Mouse (Mus musculus) gastrocnemius, postnatal 25 days (tissue): ENCODE data around the gene Atp2b2. TPM values are rescaled to one million over a fixed set of nuclear protein-coding genes. Genes with fewer than 3 reads are reported as not detected.

Experiments
- DNase-seq: peaks from one replicate; pipeline ENCODE4 v3.0.0; 2022
- total RNA-seq, 2 experiments: library from RNA; stranded (reverse); gene quantifications; 1 replicate in 1 of 2; 2 replicates in 1 of 2; pipeline ENCODE4 v1.2.3; 2021

The Atp2b2 gene
- total RNA-seq, 2 experiments from 2014 or later: 0.24 to 0.33 TPM

DNA sequence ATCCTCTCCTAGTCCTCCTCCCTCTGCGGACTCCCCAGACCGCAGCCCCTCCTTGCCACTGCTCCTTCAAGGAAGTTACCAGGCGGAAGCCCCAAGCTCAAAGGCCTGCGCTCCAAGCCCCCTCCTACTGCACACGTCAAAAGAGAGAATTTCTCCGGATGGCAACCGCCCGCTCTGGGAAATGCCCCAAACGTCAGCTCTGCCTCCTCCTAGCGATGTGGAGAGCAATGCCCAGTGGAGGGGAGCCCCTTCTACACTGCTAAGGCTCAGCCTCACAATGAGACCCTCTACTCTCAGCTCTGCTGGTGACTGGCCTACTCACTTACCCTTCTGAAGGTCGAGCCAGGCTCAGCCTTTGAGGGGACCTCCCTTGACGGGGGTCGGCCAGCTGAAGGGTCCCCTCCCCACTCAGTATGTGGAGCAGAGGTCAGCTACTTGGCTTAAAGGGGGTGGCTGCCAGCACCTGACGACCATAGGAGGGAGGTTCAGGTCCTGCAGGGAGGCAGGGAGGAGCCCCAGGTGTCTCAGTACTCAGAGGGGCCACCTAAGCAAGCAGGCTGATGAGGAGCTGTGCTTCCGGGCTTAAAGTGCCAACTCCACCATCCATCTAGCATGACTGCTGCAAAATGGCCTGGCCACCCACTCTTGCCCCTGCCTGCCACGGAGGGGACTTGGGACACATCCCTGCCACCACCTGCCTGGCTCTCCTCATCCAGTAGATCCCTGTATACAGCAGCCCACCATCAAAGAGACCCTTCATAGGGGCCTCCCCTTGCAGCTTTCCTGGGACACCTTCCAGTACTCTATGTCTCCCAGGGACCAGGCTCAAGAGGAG, 152.2 kb downstream of the Atp2b2 start:
- DNase-seq: no peak

DNA sequence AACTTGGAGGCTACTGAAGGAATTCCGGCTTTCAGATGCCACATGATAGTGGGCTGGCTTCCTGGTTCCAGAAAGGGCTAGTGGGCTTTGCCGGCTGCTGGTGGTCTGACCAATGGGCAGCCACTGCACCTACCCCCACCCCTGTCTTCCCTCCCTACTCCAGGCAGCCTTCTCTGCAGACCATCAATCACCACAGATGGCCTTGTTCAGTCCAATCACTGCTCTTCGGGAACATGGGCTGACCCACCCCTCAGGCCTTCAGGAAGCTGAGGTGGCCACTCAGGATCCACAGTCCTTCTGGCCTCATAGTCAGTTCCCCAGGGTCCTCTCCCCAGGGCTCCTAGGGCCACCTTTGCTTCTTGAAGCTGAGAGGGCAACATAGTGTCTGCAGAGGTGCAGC, 153.2 kb downstream of the Atp2b2 start:
- DNase-seq: no peak

DNA sequence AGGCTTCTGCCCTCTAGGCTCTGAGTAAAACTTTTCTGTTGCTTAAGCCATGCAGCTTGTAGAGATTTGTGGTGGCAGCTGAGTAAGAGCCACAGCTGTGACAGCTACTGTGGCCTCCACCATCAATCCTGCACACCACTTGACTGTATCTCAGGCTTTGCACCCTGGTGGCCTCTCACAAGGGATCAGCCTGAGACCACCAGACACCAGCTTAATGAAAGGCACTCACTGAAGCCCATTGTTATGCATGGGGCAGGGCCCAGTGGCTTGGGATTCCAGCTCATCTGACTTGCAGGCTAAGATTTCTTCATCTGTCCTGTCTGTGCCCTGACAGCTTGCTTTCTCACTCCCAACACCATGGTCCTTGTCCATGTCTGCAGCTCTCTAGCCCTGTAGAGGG, 155.5 kb downstream of the Atp2b2 start:
- DNase-seq: no peak

DNA sequence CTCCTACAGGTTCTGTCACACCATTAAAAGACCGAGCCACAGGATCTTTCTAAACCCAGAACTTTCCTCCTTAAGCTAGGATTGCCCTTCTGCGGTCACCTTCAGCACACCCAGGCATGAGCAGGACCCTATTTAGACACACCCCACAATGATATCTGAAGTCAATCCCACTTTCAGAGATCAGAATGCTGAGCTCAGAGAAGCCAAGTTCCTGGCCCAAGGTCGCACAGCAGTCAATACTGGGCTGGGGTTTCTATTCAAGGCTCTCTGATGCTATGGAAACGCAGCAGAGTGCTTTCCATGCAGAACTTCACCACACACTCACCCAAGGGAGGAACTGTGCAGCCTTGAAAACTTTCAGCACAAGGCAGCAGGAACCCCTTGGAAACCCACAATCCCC, 157.6 kb downstream of the Atp2b2 start:
- no peak for DNase-seq

DNA sequence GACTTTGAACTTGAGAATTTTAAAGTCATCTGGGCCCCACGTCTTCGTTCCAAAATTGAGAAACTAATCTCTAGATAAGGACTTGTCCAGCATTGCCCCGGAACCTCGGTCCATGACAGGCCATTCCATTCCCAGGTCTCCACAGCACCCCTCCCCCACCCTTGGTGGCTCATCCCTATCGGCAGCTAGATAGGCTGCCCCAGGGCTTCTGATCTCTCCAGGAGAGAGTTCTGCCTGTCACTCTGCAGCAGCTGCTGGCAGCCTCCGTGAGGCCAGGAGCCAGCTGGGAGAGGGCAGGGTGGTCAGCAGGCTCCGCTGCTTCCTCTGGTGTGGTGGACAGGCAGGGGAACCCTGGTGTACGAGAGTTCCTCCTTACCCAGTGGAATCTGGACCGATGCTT, 159.2 kb downstream of the Atp2b2 start:
- DNase-seq: no peak

DNA sequence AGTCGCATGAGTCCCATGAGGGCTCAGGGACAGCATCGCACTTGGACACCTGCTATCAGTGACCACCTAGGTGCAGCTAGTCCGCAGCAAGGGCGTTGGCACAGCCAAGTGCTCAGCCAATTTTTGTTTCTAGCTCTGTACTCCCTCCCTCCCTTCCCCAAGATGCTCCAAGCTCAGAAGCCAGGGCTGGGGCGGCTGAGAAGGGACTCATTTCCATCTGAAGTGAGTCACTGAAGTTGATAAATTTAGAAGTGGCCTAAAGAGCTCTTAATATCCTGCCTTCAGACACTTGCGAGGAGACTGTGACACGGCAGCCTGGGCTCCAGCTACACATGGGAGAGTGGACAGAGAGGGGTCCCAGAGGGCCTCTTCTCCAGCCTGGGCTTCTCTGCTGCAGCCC, 160.0 kb downstream of the Atp2b2 start:
- DNase-seq: no peak

DNA sequence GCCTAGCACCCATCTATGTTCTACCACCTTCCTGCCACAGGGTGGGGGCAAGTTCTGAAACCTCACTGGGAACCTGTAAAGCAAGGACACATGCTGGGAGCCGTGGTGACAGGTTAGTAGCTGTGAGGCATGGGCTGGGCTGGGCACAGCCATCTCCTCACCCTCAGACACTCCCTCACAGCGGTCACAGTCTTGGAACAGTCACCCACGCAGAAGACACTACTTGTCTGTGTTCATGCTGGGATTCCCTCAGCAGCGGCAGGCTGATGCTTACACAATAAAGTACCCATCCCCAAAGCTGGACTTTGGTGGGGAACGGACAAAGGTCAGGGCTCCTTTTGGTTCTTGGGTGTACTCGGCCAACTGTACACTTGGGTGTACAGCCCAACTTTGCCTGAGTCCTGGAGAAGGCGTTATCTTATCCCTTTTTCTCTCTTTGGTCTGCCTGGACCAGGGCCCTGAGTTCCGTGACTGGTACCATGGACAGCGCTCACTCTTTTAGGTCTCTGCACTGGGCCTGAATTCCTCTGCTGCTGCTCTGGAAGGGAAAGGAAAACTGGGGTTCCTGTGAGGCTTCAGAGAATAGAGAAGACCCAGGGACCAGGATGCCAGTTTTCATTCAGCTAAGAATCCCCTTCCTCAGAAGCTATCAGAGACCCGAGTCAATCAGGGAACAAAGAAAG, 160.7 kb downstream of the Atp2b2 start:
- no peak for DNase-seq

DNA sequence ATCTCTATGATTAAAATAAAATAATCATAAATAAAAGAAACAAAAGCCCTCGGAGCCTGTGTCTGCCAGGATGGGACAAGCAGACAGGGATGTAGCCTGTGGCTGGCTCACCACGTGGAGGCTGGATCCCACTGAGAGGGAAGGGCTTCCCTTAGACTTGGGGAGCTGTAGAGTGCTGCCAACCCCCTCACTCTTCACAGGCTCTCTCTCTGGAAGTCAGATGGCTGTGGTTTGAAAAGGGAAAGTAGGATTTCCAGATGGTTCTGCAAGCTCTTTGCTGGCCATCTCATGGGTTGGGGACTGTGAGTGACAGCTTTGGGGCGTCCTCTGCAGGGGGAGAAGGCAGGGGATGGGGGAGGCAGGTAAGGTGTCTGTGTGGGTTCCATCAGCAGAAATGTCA, 163.0 kb downstream of the Atp2b2 start:
- DNase-seq: no peak

DNA sequence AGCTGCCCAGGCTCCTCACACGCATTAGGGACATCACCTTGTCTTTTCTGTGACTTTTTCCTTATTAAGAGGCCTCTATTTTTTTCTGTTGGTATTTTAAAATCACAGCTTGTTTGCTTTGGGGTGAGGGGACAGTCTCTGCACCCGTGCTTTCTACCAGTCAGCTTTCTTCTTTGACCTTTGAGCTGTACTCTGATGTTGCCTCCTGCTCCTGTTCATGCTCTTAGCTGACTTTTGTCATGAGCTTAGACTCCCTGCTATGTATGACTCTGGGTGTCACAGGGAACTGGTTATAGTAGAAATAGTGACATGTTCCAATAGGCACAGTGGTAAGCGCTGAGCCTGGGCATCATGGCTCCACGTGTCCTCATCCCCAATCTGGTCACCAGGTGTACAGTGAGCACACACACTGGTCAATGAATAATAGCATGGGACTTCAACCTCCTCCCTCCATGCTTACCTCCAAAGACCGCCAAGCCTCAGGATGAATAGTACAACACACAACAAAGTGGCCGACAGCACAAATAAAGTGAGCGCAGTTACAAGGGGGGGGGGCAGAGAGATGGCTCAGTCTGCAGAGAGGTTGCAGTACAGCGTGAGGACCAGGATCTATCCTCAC, 163.8 kb downstream of the Atp2b2 start:
- no peak for DNase-seq

DNA sequence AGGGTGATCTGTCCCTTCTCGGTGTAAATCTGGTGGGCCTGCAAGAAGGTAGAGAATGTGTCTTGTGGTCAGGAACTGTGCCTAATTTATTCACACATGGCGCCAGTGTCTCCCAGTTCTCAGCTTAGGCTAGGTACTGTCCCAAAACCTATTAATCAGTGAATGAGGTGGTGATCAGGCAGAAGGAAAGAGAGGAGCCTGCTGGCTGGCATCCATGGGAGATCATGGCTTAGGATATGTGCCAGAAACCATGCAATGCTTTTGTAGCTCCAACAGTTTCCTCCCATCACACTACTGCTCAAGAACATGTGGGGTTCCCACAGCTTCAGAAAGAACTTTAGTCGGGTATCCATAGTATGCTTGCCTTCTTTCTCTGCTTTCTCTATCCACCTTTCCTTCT, 165.8 kb downstream of the Atp2b2 start:
- DNase-seq: no peak

DNA sequence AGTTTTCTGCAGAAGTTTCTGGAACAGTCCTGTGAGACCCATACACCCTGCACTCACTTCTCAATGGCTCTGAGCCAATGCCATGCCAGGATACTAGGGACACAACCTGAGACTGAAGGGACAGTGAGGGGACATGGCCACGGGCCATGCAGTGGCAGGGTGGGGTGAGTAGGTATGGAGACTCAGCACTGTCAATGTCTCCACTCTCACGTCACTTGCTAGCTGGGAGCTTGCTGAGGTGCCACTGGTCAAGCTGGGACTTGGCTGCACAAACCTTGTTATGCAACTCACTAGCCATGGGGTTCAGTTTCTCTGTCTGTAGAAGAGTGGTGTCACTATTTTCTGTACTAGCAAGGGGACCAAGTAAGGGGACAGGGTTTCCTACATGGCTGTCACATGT, 167.2 kb downstream of the Atp2b2 start:
- no peak for DNase-seq

DNA sequence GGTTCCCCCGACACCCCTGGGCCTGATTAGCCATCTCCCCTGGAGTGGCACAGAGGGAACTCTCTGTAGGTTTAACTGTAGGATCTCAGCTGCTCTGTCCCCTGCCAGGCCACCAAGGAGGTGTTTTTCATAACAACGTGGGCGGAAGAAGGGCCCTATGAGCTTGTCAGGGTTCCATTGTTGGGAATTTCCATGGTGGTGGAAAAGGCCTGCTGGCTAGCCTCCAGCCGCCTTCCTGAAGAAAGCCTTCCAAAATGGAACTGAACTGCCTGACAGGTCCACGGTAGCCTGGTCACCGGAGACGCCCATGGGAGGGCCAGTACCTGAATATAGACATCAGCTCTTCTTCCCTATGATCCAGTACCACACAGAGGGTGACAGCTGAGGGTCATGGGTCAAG, 169.8 kb downstream of the Atp2b2 start:
- no peak for DNase-seq

DNA sequence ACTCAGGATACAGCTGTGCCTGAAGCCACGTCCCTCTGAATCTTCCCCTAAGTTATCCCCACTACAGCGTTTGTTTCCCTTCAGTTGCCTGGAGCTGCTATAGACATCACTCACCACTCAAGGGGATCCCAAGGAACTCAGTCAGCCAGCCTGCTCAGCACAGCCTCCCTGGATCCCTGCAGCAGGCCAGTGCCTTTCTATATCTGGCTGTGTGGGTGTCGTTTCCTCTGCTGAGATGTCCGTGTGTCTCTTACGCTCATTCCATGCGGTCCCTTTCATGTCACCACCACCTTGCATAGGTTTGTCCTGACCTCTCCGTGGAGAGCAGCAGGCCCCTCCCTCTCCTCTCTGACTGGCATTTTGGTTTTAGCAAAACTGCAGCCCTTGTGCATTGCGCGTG, 171.6 kb downstream of the Atp2b2 start:
- no peak for DNase-seq

DNA sequence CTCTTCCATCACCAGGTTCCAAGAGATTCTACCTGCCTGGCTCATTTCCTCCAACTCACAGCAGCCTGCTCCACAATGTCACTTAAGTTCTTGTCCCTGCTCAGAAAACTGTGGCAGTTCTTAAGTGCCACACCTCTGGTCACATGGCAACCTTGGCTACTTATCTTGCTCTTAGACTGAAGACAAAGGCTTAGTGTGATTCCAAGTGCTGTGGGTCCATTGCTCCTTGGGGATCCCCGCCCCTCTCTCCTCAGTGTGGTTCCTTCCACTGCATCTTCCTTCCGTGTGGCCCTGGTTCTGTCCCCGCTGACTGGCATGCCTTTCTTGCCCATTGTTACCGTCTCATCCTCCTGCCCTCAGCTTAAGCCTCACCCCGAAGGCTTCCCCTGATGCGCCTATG, 173.9 kb downstream of the Atp2b2 start:
- no peak for DNase-seq

DNA sequence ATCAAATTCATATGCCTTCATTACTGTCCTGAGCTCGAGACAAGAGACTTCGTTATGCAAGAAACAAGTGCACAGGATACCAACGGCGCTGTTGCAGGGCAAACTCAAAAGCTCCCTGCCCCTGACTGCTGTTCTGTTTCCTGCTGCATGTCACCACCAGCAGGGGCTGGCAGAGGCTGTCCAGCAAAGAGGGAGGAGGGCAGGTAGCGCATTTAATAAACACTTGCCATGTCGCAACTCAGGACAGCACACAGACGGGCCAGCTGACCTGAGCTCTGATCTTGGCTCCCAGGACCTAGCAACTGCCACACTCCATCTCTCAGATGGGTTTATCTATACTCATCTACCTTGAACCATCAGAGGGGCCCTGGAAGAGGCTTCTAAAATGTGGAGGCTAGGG, 176.7 kb downstream of the Atp2b2 start:
- no peak for DNase-seq

DNA sequence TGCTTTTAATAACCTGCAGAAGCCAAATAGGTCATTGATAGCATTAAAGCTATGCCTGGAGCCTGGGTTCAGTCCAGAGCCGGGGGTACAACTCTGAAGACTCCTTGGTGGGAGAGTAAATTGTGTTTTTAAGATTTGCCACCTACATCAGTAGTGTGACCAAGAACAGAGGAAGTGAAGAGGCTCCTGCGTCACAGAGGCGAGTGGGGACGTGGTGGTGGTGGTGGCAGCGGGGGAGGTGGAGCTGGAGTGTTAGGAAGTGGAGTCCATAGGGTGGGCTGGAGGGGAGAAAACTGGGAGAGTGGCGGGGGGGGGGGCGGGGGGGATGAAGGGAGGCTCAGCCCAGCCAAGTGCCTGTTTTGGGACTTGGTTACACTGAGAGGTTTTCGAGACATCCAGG, 177.6 kb downstream of the Atp2b2 start:
- no peak for DNase-seq

DNA sequence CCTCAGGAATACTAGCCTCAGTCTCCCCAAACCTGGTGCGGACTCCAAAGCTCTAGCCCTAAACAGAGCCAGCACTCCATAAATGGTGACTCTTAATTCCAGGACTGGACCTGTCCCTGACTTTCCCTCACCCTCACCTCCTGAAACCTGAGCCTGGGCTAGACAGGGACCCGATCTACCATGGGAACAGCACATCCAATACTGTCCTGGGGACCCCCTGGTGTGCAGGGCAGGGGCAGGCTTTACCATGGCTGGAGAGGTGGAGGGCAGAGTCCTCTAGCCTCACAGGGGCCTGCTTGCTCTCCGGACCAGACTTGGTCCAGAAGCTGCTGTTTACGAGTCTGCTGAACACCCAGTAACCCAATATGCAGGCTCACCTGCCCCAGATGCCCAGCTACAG, 179.5 kb downstream of the Atp2b2 start:
- no peak for DNase-seq

DNA sequence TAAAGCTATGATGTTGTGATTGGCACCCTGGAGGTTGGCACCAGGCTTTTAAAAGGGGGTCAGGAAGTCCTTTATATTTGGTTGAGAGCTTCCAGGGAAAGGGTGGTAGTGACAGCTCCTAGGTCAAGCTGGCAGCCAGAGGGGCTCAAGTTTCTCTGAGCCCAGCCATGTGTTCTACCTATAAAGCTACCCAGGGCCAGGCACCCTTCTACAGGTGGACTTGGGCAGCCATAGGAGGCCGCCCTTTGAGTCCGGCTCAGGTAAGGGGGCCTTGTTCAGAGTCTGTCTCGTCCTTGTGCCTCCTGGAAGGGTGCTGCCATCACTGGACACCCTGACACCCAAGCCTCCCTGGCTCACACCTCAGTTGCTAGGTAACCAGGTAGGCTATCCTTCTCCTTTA, 180.5 kb downstream of the Atp2b2 start:
- no peak for DNase-seq

DNA sequence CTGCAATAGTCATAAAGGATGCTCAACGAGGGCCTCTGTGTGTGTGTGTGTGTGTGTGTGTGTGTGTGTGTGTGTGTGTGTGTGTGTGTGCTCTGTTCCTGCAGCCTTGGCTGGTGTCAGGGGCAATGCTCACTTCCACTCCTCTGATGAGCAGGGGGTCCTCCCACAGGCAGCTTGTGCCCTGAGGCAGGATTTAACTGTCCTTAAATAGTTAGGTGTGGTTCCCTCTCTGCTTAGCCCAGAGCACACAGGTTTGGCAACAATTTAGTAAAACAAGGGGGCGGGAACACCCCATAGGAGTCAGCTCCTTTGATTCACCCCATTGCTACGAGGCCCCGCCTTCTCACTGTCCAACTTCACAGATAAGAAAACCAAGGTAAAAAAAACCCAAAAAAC, 181.0 kb downstream of the Atp2b2 start:
- DNase-seq: no peak

DNA sequence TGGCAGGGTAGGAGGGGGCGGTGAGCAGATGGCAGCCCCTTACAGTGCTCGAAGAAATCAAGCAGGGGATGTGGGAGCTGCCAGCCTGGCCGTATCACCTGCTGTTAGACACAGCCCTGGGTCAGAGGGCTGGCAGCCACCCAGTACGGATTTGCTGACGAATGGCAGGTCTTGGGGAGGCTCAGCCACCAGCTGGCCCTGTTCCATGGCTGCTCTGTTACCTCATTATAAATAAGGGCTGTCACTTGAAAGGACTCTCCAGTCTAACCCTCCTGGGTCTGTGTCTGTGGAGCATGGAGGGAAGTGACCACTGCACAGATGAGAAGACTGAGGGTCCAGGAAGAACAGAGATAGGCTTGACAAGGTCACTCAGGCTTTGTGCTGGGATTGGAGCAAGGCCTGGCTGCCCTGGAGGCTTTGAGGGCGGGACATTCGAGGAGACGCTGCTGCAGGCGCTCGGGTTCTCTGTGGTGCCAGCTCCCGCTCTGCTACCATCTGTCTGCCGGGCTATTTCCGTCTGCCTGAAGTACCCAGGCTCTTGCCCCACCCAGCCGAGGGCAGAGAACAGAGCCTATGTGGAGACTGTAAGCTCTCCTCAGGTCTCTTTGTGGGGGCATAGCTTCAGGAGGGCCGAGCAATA, 181.6 kb downstream of the Atp2b2 start:
- DNase-seq: no peak

DNA sequence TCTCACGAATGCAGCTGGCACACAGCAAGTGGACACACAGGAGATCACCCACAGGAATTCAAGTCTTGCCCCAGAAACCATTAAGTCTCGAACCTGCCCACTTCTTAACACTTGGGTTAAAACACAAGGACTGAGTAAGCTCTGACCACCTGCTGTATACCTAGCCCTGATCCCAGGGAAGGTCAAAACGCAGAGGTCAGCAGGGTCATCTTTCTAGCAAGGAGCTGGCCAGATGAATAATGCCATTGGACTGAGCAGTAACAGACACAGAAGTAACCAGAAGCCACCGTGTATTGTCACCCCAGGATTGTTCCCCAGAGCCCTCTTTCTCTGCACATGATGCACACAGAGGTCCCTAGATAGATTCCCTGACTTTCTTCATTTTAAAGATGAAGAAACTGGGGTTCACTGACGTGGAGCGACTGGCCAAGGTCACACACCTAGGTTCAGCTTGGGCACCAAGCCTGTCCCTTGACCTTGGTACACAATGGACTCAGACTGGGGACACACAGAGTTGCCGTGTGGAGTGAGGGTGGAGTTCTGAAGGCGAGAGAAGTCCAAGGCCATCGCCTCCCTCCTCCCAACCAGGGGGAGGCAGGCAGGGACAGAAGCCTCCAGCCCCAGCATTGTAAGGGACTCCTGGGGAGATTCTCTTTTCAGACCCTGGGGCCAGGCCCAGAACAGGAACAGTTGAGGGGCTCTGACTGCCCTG, 182.2 kb downstream of the Atp2b2 start:
- no peak for DNase-seq

DNA sequence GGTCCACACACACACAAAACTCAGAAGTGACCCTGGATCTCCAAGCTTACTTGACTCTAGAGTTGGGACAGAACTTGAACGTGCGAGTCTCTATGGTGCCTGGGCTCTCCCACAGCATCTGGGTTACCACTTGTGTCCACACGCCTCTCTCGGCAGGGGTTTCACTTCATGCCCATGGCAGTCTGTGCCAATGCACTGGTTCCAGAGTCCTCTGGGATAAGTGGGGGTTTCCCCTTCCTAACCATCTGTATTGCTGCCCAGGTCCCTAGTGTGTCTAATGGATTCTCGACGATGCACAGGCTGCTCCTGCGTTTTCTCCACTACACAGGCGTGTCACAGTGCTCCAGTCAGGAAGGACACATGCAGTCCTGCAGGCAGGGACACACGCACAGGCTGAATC, 184.1 kb downstream of the Atp2b2 start:
- DNase-seq: no peak
